Mouse (Mus musculus) frontal cortex, adult (tissue): ENCODE results near the gene Lgals8.

Experiments used
- ATAC-seq: cut with Nextera tagmentation; 2 replicates; pipeline ENCODE4 v1.9.2; 2017; ENCODE audit warnings: mild to moderate bottlenecking, moderate library complexity, mixed read lengths; ENCODE audit not compliant: low TSS enrichment

Gene Lgals8

DNA sequence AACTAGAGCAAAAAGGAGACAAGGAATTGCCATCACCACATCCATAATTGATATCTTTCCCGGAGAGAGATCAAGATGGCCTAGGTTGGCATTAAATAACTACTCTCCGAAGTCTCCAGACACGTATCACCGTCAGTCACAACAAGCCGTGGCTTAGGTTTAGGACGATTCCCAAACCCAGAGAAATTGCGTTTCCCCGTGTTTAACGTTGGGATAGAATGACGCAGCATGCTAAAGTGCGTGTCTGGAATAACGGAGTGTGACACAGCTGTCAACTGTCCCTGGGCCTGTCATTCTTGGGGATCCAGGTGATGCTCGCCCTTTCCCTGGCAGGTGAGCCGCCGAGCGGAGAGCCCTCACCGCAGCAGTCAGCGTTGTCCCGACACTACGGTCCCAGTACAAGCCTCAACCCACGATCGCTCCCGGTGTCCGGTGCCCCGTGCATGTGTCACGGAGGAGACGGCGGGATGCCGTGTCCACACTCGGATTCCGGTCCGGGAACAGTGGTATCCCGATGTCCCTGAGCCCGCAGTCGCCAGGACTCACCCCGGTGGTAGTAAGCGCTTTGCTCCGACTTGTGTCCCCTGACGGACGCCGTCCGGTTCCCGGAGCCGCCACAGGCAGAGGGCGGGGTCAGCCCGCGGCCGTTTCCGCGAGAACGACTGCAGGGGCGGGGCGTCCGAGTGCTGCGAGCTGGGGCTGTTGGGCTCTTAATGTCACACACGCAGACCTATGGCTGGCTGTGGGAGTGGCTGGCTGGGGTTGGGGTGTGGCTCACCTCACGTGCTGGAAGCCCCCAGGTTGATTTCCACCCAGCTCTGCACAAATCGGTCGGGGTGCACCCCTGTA, 3.6 kb downstream of the Lgals8 start:
- ATAC-seq, result peak; percentile 82

DNA sequence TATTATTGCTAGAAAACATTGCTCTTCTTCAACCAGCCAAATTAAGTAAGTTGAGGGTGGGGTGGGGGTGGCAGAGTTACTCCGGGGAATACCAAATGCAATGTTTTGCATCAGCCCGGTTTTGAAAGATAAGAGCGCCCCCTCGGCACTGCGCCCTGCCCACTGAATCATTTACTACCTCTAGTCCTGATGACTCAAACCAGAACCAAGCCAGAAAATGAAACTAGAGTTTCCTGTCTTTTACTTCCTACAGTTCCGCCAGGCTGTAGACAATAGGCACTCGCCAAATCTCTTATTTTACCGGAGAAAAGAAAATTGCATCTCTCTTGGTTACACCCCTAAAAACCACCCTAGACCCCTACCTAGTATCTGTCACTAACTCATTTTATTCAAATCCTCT, 4.3 kb downstream of the Lgals8 start:
- ATAC-seq, result peak; percentile 70

DNA sequence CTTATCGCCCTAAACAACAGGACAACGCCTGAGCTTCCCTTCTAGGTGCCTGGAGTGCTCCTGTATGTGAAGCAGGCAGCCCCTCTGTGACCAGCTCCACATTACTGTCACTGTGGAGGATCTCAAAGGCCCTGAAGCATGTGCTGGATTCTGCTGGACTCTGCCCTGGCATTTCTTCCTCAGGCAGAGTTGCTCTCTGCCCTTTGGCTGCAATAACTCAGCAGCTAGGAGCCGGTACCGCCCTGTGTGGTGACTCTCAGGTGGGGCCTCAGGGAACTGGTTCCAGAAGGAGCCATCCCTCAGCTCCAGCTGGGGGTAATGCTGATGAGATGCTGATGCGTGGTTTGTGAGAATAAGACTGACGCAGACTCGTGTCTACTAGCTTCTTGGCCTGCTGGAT, 8.0 kb downstream of the Lgals8 start:
- ATAC-seq, result no peak

DNA sequence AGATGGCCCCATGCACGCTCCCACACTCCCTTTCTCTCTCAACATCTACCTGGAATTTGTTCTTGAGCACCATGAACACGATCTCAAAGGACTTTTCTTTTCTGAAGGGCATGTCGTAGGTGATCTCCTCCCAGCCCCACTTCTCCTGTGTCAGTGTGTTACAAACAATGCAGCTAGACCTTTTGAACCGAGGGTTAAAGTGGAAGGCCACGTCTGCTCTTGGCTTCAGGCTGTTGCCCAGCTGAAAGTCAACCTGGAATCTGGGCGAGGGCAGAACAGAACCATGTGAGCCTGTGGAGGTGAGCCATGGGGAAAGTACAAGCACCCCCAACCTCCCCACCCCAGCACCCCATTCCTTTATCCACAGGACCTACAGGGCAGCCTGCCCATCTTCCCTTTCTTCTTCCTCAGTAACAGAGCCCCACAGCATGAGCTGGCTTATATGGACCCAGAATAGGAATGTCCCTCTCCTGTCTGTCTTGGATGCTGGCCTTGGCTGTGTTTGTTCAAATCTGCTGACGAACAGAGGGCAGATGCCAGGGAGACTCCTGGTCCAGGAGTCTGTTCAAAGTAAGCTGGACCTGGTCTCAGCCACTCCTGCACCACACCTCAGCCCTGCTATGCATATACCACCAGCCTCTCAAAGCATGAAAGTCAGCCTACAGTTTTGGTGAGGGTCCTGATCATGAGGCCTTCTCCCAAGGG, 9.9 kb downstream of the Lgals8 start:
- ATAC-seq, result no peak

DNA sequence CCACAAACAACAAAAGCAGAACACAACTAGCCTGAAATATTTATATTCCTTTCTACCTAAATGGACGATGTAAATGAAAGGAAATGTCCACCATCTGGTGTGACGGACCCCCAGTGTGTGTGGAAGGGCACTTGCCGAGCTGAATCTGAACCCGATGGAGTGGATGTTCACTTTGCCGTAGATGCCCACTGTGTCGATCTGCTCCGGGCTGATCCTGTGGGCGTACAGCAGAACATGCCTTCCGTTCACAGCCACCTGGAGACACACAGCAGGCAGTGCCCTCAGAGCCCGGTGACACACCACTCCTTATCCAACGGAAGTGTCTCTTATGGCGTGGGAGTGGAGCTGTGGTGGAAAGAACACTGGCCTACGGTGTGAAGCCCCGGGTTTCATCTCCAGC, 11.6 kb downstream of the Lgals8 start:
- no peak for ATAC-seq

DNA sequence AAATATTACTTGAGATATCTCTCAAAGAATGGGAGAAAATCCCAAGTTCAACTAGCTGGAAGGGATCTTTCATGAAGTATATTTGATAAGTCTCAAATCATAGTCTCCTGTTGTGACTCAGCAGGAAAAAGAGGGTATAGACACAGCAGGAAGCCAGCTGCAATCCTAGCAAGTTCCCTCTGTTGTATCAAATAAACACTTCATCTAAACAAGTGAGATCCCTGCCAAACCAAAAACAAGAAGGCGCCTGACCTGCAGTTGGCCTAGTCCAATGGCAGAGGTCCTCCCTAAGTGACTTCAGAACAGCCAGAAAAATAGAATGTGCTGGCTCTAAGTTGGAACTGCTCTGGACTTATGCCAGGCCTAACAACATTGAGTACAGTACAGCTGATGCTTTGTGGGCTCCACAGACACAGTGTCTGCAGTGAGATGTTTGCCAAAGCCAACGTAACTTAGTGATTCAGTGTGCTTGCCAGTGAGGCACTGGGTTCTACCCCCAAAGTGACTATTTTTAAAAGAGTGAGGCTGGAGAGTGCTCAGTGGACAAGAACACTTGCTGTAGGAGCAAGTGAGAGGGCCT, 22.6 kb downstream of the Lgals8 start:
- peak; percentile 88 for ATAC-seq

DNA sequence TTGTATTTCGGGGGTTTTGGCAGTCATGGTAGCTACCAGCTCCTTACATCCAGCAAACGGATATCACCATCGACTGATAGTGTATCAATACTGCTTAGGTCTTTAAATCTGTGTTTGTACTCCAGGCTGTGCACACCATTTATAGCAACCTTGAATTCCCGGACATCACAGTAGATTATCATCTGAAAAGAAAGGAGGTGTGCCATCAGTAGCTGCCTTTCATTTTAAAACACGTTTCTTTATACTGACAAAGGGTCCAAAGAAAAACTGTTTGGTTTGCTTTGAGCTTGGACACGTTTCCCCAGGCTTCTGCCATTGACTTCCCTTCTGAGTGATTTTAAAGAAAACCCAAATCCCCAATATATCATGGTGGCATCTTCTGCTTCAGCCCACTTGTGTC, 23.9 kb downstream of the Lgals8 start:
- no peak for ATAC-seq

DNA sequence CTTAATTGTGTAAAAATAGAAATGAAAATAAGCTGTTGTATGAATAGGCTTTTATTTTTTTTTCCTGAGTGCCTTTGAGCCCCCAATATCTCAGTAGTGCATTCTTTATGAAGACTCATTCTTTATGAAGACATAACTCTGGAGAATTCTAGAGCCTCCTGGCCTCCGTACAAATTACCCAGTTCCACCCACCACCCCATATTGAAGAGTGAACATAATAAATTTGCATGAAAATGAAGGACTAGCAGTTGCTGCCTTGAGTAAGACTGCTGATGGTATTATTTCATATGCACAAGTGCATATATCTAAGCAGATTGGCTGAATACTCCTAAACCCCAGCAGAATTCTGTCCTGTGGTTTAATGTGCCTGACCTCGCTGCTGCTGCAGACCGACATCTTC, 25.2 kb downstream of the Lgals8 start:
- ATAC-seq, result peak; percentile 32; the same call in 1 of the 2 replicates

DNA sequence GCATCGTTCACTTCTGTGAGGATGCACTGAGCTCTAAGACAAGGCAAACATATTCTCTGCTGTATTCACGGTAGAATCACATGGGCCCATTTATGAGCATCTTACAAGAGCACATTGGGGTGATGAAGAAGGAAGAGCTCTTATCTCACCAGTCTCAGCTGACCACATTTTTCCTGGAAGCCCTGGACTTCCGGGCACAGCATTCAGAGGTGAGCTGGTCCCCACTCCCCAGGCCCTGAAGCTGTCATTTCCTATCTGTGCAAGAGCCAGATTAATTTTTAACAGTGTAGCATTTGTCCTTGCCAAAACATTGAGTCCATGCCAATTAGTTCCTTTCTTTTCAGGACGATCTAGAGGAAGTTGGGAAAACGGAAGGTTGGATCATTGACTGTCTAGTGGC, 30.9 kb downstream of the Lgals8 start:
- no peak for ATAC-seq

DNA sequence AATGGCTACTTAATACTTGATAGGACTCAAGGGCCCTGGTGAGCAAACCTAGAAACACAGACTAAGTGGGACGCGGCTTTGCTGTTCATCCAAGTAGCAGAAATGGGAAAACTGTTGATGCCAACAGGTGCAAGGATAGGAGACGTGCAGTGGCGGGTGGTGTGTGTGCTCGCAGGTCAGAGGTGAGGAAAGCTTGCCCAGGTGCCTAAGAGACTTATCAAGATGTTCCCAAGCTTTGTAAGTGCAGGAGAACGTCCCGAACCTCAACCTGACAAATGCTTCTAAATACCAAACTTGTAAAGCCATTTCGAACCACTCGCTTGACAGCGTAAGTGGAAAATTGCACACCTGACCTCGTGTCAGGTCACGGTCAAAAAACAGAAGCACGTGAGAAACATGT, 36.2 kb downstream of the Lgals8 start:
- no peak for ATAC-seq

DNA sequence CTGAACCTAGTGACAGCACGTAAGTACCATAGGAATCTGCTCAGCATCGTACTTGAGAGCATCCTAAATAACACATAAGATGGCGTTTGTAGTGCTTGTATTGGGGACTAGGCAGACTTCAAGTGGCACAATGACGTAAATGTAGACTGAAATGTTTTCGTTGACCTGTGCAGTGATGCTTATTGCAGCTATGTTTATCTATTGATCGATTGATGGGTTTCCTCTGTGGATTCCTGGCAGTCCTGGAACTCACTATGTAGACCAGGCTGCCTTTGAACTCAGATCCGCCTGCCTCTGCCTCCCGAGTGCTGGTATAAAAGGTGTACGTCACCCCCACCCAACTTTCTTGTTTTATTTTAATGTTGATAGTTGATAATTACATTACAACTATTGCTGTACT, 44.1 kb downstream of the Lgals8 start:
- no peak for ATAC-seq

DNA sequence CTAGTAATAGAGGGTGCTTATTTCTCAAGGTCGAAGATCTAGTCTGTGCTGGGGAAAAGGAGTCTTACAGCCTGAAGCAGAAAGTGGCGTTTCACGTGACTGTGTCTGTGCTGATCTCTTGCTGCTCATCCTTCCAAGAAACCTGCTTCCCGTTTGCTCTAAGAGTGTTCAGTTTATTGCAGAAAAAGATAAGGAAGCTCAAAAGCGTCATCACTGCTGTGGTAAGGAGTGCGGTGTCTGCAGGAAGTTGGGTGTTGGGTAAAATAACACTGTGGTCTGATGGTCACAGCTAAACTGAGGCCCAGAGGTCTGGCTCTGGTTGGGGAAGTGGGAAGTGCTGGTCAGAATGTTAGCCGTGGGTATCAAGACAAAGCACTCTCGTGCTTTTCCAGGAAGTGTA, 52.7 kb downstream of the Lgals8 start:
- 0 out of 2 replicates have a peak, but pooled peaks have one; percentile 27 for ATAC-seq

DNA sequence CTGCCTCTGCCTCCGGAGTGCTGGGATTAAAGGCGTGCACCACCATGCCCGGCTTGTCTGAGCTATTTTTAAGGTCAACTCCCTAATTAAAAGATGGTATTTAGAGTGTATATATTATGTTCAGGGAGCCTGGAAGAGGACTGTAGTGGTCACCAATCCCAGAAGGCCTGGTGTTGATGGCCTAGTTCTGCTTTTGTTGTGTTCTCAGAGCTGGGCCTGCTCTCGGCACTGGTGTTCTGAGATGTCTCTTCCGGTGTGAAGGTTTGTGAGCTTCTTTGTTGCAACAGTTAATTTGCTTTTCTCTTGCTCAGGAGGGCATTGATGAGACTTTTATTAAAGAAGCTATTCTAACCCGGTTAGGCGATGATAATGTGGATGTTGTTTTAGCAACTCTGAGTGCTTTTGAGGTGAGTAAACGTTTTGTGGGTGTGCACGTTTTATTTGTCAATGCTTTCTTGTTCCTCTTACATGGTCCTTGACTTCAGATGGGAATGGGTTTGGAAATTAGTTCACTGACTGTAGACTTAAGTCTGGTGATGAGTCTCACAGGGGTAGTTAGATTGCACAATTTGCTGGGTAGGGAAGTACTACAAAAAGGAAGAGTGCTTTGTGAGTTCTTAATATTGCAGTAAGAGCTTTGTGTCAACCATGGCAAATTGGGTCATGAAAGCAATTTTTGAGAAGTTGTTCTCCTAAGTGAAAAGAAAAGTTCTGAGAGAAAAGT, 56.2 kb downstream of the Lgals8 start:
- ATAC-seq, result no peak

DNA sequence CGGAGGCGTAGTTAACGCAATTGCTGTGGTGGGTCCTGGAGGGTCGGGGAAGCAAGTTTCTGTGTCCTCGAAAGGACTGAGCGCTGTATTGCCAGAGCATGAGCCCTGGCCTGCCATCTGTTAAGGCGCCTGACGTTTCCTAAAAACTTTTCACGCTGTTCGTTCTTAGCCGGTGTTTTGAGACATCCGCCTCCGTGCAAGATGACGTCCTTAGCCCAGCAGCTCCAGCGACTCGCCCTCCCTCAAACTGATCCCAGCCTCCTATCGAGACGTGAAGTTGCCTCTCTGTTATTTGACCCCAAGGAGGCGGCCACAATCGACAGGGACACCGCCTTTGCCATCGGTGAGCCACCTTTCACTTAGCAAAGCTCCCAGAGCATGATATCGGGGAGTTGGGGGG, 69.2 kb downstream of the Lgals8 start:
- peak; percentile 33 for ATAC-seq

DNA sequence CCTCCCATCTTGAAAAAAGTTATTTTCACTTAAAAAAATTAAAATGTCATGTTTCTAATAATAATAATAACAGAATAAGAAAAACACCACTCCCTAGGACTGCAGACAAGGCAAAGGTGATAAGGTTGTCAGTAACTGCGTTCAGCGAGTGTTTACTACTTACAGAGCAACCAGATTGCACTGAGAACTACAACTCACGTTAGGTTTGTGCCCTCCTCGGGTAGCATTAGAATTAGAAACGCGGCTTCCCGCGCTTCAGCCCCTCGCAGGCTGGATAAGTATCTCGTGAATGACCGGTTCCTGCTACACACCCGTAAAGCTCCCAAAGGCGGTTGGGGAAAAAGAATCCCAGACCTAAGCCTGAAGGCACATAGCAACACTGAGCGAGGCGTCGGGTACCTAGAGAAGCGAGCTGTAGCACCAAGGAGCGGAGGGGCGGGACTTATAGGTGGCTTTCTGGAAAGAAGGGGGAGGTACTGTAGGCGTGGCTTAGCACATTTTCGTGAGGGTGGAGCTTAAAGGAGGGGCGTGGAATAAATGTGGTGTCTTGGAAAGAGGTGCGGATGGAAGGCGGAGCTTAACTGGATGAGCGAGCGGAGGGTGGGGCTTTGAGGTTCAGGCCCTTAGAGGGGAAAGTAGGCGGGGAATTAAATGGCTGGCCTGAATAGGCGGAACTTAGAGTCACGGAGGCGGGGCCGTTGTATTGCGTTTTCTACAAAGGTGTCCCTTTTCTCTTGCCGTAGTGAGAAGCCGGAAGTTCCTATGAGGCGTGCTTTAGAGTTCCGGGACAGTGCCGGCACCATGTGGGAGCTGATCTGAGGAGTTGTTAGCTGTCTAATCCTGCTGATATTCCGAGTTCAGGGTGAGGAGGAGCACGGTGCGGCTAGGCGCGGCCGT, 69.9 kb downstream of the Lgals8 start, which contains the start of gene Heatr1:
Gene Heatr1 (plus strand): TSS at position 419 of the 897 bp plus-strand sequence.
- ATAC-seq, result peak; percentile 96
